Mouse (Mus musculus): ENCODE results near the gene Gm43302. TPM values are rescaled to one million over a fixed set of nuclear protein-coding genes. Genes with fewer than 3 reads are reported as not detected.
"Not testable (repeated sequence)": the region's sequence is repeated elsewhere in the genome, so short reads cannot be mapped to it uniquely, and the experiment has no call there.

Gene Gm43302
- polyA plus RNA-seq, 1 experiment from 2014 or later: not detected

- H3K4me3 ChIP-seq; H3K27ac ChIP-seq; ATAC-seq (ENCODE audit: insufficient number of reproducible peaks, low FRiP score, low TSS enrichment, low read depth); H3K4me1 ChIP-seq; H3K4me2 ChIP-seq; H3K9me3 ChIP-seq; H3K36me3 ChIP-seq; H3K9ac ChIP-seq; H3K27me3 ChIP-seq: not testable (repeated sequence)
- 88% methylated on average over 5 of the region's 5 CpGs for WGBS
Observed at GRCm38 (mm10) chr5:105196308-105196707, 97.2 kb downstream of the Gm43302 start.

- not testable (repeated sequence) for ATAC-seq (ENCODE audit: insufficient number of reproducible peaks, low FRiP score, low TSS enrichment, low read depth); H3K4me3 ChIP-seq; H3K9ac ChIP-seq; H3K27me3 ChIP-seq; H3K4me2 ChIP-seq; H3K36me3 ChIP-seq; H3K9me3 ChIP-seq; H3K27ac ChIP-seq; H3K4me1 ChIP-seq
- WGBS: 82% methylated on average over 2 of the region's 2 CpGs
Observed at GRCm38 (mm10) chr5:105192536-105192935, 101.0 kb downstream of the Gm43302 start.

DNA sequence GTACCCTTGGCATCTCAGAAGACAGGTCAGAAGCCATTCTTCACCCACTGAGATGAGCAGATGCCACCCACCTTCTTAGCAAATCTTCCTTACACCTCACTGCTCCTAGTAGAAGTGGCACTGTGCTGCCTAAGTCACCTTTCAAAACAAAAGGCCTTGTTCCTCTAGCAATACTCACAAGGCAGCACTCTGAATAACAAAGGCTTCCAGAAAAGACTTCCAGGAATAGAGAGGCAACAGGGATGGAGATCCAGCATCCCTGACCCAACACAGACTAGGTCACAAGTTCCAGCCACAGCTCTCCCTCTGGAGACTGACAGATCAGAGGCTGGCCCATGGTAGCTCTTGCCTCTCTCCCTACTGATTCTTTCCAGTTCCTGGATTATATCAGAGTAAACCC is 112.0 kb downstream of the Gm43302 start:
- Histone ChIP-seq H3K36me3 (no peaks in the 10 kb centered on the region), H3K27me3 (no peaks in the 10 kb centered on the region)
- no peak for ATAC-seq (ENCODE audit: insufficient number of reproducible peaks, low FRiP score, low TSS enrichment, low read depth)

More for the DNA sequence above, 112.0 kb downstream of the Gm43302 start:
- H3K9me3 ChIP-seq: no peaks in the 10 kb centered on the region
- no peak overlapping the region for H3K4me2 ChIP-seq
- no peak overlapping the region for H3K9ac ChIP-seq
- no peaks in the 10 kb centered on the region for H3K4me1 ChIP-seq
- no peak overlapping the region for H3K27ac ChIP-seq
- no peak overlapping the region for H3K4me3 ChIP-seq

Other genes starting within 250 kb of the Gm43302 start
- 2.3 and 2.5 TPM in 2 replicates for gene Gbp9, start 154.2 kb downstream of the Gm43302 start, polyA plus RNA-seq (2015; fragmentation: Nextera tagmentation; extraction: Ambion mirVana)
- 0.32 and 0.35 TPM in 2 replicates for gene Gbp8, start 154.2 kb downstream of the Gm43302 start, polyA plus RNA-seq (2015; fragmentation: Nextera tagmentation; extraction: Ambion mirVana)
- 0.24 and 0.79 TPM in 2 replicates for gene Gbp4, start 154.1 kb downstream of the Gm43302 start, polyA plus RNA-seq (2015; fragmentation: Nextera tagmentation; extraction: Ambion mirVana)
- gene Gbp10, start 54.2 kb downstream of the Gm43302 start, polyA plus RNA-seq (2015; fragmentation: Nextera tagmentation; extraction: Ambion mirVana): not detected in 2 replicates
- 1.9 and 2.0 TPM in 2 replicates for gene Gbp6, start within 50 bp of the Gm43302 start, polyA plus RNA-seq (2015; fragmentation: Nextera tagmentation; extraction: Ambion mirVana)
- 3.8 and 4.1 TPM in 2 replicates for gene Lrrc8b, start 122.1 kb upstream of the Gm43302 start, polyA plus RNA-seq (2015; fragmentation: Nextera tagmentation; extraction: Ambion mirVana)
- 17.9 and 20.7 TPM in 2 replicates for gene Lrrc8c, start 225.7 kb upstream of the Gm43302 start, polyA plus RNA-seq (2015; fragmentation: Nextera tagmentation; extraction: Ambion mirVana)